Mouse (Mus musculus): ENCODE measurements at regions not wholly inside any gene's neighbourhood (a gene's known extent, or its start where the extent isn't known, plus 50 kb on each side); places are given as distances from the start of the nearest gene placed in this dataset.
"Not testable (repeated sequence)": the region's sequence is repeated elsewhere in the genome, so short reads cannot be mapped to it uniquely, and the experiment has no call there.

GRCm38 (mm10) chr7:137522450-137522849 lies 85.0 kb downstream of the Glrx3 start:
- Histone ChIP-seq H3K4me2 (no peak overlapping the region), H3K9me3 (no peaks in the 10 kb centered on the region), H3K4me1 (replicated peaks) (0 out of 2 replicates have a peak, but pooled peaks cover 3% of the 10 kb centered on the region), H3K27me3 (no peaks in the 10 kb centered on the region), H3K4me3 (no peak overlapping the region), H3K36me3 (no peaks in the 10 kb centered on the region), H3K27ac (no peak overlapping the region), H3K9ac (no peak overlapping the region)
- 89% methylated on average over 5 of the region's 5 CpGs for WGBS
- no peak for ATAC-seq (ENCODE audit: low FRiP score)

GRCm38 (mm10) chr7:137533476-137533875 lies 96.1 kb downstream of the Glrx3 start:
- Histone ChIP-seq H3K4me3 (no peak overlapping the region), H3K27ac (no peak overlapping the region), H3K27me3 (no peaks in the 10 kb centered on the region), H3K9me3 (no peaks in the 10 kb centered on the region), H3K4me1 (replicated peaks) (no peaks in the 10 kb centered on the region), H3K9ac (no peak overlapping the region), H3K4me2 (no peak overlapping the region), H3K36me3 (no peaks in the 10 kb centered on the region)
- ATAC-seq (ENCODE audit: low FRiP score): no peak
- WGBS: 88% methylated on average over 4 of the region's 4 CpGs

GRCm38 (mm10) chr7:137549991-137550390 lies 112.6 kb downstream of the Glrx3 start:
- Histone ChIP-seq H3K27me3 (no peaks in the 10 kb centered on the region), H3K4me3 (no peak overlapping the region), H3K36me3 (no peaks in the 10 kb centered on the region), H3K4me2 (no peak overlapping the region), H3K9me3 (no peaks in the 10 kb centered on the region), H3K9ac (no peak overlapping the region), H3K4me1 (replicated peaks) (0 out of 2 replicates have a peak, but pooled peaks cover 2% of the 10 kb centered on the region), H3K27ac (no peak overlapping the region)
- ATAC-seq (ENCODE audit: low FRiP score): no peak
- WGBS: 34% methylated on average over 2 of the region's 2 CpGs

GRCm38 (mm10) chr7:137552551-137553198 lies 115.3 kb downstream of the Glrx3 start:
- no peak overlapping the region for H3K4me2 ChIP-seq
- H3K36me3 ChIP-seq: no peaks in the 10 kb centered on the region
- H3K9me3 ChIP-seq: no peaks in the 10 kb centered on the region
- no peak overlapping the region for H3K4me3 ChIP-seq
- H3K27ac ChIP-seq: no peak overlapping the region
- 50% methylated on average over 5 of the region's 5 CpGs for WGBS
- no peaks in the 10 kb centered on the region for H3K27me3 ChIP-seq
- 0 out of 2 replicates have a peak, but pooled peaks cover 2% of the 10 kb centered on the region for H3K4me1 ChIP-seq (replicated peaks)
- ATAC-seq (ENCODE audit: low FRiP score): no peak
- H3K9ac ChIP-seq: no peak overlapping the region

GRCm38 (mm10) chr7:137555481-137555880 lies 118.1 kb downstream of the Glrx3 start:
- no peak overlapping the region for H3K4me2 ChIP-seq
- H3K9ac ChIP-seq: no peak overlapping the region
- no peaks in the 10 kb centered on the region for H3K9me3 ChIP-seq
- no peak for ATAC-seq (ENCODE audit: low FRiP score)
- H3K27me3 ChIP-seq: no peaks in the 10 kb centered on the region
- no peaks in the 10 kb centered on the region for H3K36me3 ChIP-seq
- 42% methylated on average over 2 of the region's 2 CpGs for WGBS
- H3K4me1 ChIP-seq (replicated peaks): 0 out of 2 replicates have a peak, but pooled peaks cover 2% of the 10 kb centered on the region
- H3K27ac ChIP-seq: no peak overlapping the region
- no peak overlapping the region for H3K4me3 ChIP-seq

GRCm38 (mm10) chr7:137557439-137557838 lies 120.0 kb downstream of the Glrx3 start:
- no peak overlapping the region for H3K4me3 ChIP-seq
- H3K4me1 ChIP-seq (replicated peaks): 0 out of 2 replicates have a peak, but pooled peaks cover 2% of the 10 kb centered on the region
- no peaks in the 10 kb centered on the region for H3K9me3 ChIP-seq
- no peak for ATAC-seq (ENCODE audit: low FRiP score)
- no peaks in the 10 kb centered on the region for H3K36me3 ChIP-seq
- H3K27me3 ChIP-seq: no peaks in the 10 kb centered on the region
- no peak overlapping the region for H3K4me2 ChIP-seq
- H3K27ac ChIP-seq: no peak overlapping the region
- H3K9ac ChIP-seq: no peak overlapping the region
- 79% methylated on average over 3 of the region's 3 CpGs for WGBS

- H3K9me3 ChIP-seq: no peaks in the 10 kb centered on the region
- WGBS: 86% methylated on average over 3 of the region's 3 CpGs
- no peaks in the 10 kb centered on the region for H3K36me3 ChIP-seq
- no peak overlapping the region for H3K4me3 ChIP-seq
- no peaks in the 10 kb centered on the region for H3K27me3 ChIP-seq
- H3K9ac ChIP-seq: no peak overlapping the region
- no peaks in the 10 kb centered on the region for H3K4me1 ChIP-seq (replicated peaks)
- H3K27ac ChIP-seq: no peak overlapping the region
- no peak overlapping the region for H3K4me2 ChIP-seq
- ATAC-seq (ENCODE audit: low FRiP score): no peak
Observed at GRCm38 (mm10) chr7:137558871-137559270, 121.5 kb downstream of the Glrx3 start.

GRCm38 (mm10) chr7:137570199-137570598 lies 132.8 kb downstream of the Glrx3 start:
- Histone ChIP-seq H3K4me1 (replicated peaks) (no peaks in the 10 kb centered on the region), H3K9ac (no peak overlapping the region), H3K27ac (no peak overlapping the region), H3K4me2 (no peak overlapping the region), H3K36me3 (no peaks in the 10 kb centered on the region), H3K4me3 (no peak overlapping the region), H3K27me3 (no peaks in the 10 kb centered on the region), H3K9me3 (no peaks in the 10 kb centered on the region)
- ATAC-seq (ENCODE audit: low FRiP score): no peak
- 85% methylated on average over 2 of the region's 2 CpGs for WGBS

- Histone ChIP-seq H3K4me2 (no peak overlapping the region), H3K27me3 (no peaks in the 10 kb centered on the region), H3K27ac (no peak overlapping the region), H3K4me3 (no peak overlapping the region), H3K9me3 (no peaks in the 10 kb centered on the region), H3K4me1 (replicated peaks) (no peaks in the 10 kb centered on the region), H3K9ac (no peak overlapping the region), H3K36me3 (no peaks in the 10 kb centered on the region)
- ATAC-seq (ENCODE audit: low FRiP score): no peak
- WGBS: 85% methylated on average over 3 of the region's 3 CpGs
Observed at GRCm38 (mm10) chr7:137575491-137575890, 138.1 kb downstream of the Glrx3 start.

GRCm38 (mm10) chr7:137576251-137576650 lies 138.8 kb downstream of the Glrx3 start:
- no peaks in the 10 kb centered on the region for H3K4me1 ChIP-seq (replicated peaks)
- no peak overlapping the region for H3K9ac ChIP-seq
- 63% methylated on average over 6 of the region's 6 CpGs for WGBS
- no peaks in the 10 kb centered on the region for H3K9me3 ChIP-seq
- H3K4me3 ChIP-seq: no peak overlapping the region
- no peaks in the 10 kb centered on the region for H3K27me3 ChIP-seq
- no peak for ATAC-seq (ENCODE audit: low FRiP score)
- H3K27ac ChIP-seq: no peak overlapping the region
- H3K36me3 ChIP-seq: no peaks in the 10 kb centered on the region
- no peak overlapping the region for H3K4me2 ChIP-seq

- H3K36me3 ChIP-seq: no peaks in the 10 kb centered on the region
- no peak overlapping the region for H3K9ac ChIP-seq
- H3K27me3 ChIP-seq: no peaks in the 10 kb centered on the region
- no peak overlapping the region for H3K27ac ChIP-seq
- peaks cover 3% of the 10 kb centered on the region for H3K4me1 ChIP-seq (replicated peaks)
- no peaks in the 10 kb centered on the region for H3K9me3 ChIP-seq
- no peak overlapping the region for H3K4me3 ChIP-seq
- H3K4me2 ChIP-seq: no peak overlapping the region
- no peak for ATAC-seq (ENCODE audit: low FRiP score)
- 84% methylated on average over 2 of the region's 2 CpGs for WGBS
Observed at GRCm38 (mm10) chr7:137583556-137583955, 146.1 kb downstream of the Glrx3 start.

- not testable (repeated sequence) for H3K9me3 ChIP-seq; H3K27ac ChIP-seq; H3K36me3 ChIP-seq; H3K4me2 ChIP-seq; H3K4me3 ChIP-seq; H3K9ac ChIP-seq; ATAC-seq (ENCODE audit: low FRiP score); H3K4me1 ChIP-seq (replicated peaks); H3K27me3 ChIP-seq
- 78% methylated on average over 4 of the region's 4 CpGs for WGBS
Observed at GRCm38 (mm10) chr7:137584916-137585315, 147.5 kb downstream of the Glrx3 start.

- peaks cover 4% of the 10 kb centered on the region for H3K27me3 ChIP-seq
- H3K9ac ChIP-seq: no peak overlapping the region
- H3K4me2 ChIP-seq: no peak overlapping the region
- ATAC-seq (ENCODE audit: low FRiP score): no peak
- H3K4me1 ChIP-seq (replicated peaks): peaks cover 13% of the 10 kb centered on the region
- no peaks in the 10 kb centered on the region for H3K36me3 ChIP-seq
- no peak overlapping the region for H3K27ac ChIP-seq
- 49% methylated on average over 8 of the region's 8 CpGs for WGBS
- H3K4me3 ChIP-seq: no peak overlapping the region
- H3K9me3 ChIP-seq: no peaks in the 10 kb centered on the region
Observed at GRCm38 (mm10) chr7:137593570-137593969, 156.2 kb downstream of the Glrx3 start.
